Mouse (Mus musculus) kidney, adult 8-10 months (tissue): ENCODE data around the gene Cldn22.
A peak's percentile ranks its signal among the peaks of the same experiment; 100 is the strongest.

Experiments used
- DNase-seq, 2 experiments: peaks; one replicate each; pipeline ENCODE4 v3.0.0; 2022

The Cldn22 gene

DNA sequence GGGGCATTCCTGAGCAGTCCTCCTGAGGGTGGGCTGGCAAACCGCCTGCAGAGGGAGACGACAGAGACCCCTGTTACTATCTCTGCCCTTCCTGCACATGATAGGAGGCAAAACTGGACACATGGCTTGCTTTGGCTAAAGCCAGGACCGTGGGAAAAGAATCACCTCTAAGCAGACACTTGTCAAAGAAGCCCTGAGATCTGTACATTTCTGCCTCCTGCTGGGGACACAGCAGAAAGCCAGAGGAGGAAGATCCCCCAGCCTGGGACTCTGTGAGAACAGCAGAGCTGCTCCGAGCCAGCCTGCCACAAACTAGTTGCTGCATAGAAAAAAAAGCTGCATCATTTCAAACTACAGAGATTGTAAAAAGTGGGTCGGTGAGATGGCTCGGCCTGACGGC lies 18.8 kb downstream of the Cldn22 start:
- DNase-seq: no peak

DNA sequence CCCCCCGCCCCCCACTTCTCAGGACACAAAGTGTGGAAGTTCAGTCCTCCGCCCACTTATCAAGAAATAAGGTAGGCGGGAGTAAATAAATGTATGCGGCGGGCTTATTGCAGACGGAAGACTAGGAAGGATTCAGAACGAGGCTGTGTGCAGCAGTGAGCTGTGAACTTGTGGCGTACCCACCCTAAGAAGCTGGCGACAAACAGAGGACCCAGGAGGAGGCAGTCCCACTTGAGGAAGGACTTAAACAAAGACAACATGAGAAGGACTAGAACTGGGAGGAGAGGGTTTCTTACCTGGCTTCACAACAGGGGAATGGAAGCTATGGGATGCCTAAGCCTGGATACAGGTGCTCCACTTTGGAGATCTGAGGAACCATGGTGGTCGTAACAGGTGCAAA lies 19.4 kb downstream of the Cldn22 start:
- DNase-seq: no peak

DNA sequence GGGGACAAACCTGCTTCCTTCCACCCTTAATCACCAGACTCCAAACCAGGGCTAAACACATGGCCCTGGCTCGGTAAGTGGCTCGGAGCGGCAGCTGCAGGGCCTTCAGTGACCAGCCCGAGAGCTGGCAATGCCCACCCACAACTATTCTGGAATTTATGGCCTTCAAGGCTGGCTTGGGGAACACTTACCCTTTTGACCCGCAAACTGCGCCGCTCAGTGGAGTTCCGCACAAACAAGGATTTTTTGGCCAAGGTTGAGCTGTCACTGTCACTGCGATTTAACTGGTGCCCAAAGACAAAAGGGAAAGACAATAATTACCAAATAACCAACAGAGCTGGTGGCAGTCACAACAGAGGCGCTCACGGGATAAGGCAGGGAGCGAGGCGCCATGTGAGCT lies 21.7 kb downstream of the Cldn22 start:
- peak in 1 of 2 experiments; percentile 18 for DNase-seq

DNA sequence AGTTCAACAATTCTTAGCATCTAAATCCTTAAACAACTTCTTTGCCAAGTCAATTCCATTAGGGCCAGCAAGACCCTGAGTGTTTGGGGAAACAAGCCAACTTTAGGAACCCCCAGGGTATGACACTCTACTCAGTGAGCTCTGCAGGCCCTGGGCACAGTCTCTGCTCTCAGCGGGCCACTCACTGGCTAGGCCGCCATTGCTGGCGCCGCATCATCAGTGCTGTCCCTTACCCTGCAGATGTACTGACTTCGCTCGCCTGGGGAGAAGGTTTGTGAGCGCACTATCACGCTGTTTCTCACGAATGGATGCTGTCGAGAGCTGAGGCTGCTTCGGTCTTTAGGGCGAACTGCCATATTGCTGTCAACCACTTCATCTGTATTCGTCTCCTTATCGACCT lies 22.9 kb downstream of the Cldn22 start:
- no peak for DNase-seq

DNA sequence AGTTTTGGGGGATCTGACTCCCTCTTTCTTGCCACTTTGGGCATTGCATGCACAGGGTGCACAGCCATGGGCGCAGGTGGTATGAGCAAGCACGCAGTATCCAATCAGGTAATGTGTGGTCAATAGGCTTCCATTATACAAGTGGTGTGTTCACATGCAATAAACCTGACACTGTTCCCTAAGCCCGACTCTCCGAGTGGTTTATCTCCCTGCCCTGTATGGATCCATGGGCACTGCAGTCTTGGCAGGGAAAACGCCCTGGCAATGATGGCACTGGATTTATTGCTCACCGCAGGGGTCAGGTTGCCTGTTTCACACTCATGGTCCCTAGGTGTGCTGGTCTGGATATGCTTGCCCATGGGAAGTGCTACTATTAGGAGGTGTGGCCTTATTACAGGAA lies 23.6 kb downstream of the Cldn22 start:
- no peak for DNase-seq

DNA sequence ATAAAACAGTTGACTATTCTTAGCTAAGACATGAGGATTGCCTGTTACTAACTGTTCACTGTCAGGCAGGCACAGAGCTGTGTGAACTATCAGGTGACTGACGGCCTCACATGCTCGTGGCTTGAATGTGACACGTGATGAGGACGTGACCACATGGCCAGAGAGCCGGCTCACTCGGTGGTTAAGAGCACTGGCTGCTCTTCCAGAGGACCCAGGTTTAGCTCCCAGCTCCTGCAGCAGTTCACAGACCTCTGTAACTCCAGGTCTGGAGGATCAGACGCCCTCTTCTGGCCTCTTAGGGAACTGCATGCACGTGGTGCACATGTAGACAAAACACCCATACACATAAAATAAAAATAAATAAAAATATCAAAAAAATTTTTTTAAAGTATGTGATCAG lies 25.6 kb downstream of the Cldn22 start:
- peak in 1 of 2 experiments; percentile 19 for DNase-seq

- DNase-seq: no peak
These were observed 27.7 kb downstream of the Cldn22 start for GRCm38 (mm10) chr8:47851824-47852502.

- no peak for DNase-seq
These were observed 28.5 kb downstream of the Cldn22 start for GRCm38 (mm10) chr8:47852737-47853136.

GRCm38 (mm10) chr8:47853356-47853755 lies 29.1 kb downstream of the Cldn22 start:
- DNase-seq: no peak

DNA sequence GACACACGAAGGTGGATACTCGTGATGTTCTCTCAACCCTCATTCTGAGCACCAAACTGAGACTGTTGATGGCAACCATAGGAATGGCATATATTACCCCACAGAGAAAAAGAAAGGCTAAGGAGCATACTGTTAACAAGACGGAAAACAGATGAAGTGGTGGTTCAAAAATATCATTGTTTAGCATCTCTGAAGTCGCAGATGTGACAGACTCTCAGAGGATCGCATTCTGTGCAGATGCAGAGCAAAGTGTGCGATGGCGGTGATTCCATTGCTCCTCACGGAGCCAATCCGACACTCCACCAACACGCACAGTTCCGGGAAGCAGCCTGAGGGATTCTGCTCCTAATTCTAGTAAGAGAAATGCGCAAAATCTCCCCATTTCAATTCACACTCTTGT lies 35.0 kb downstream of the Cldn22 start:
- DNase-seq: no peak

GRCm38 (mm10) chr8:47866568-47866967 lies 42.3 kb downstream of the Cldn22 start:
- no peak for DNase-seq

DNA sequence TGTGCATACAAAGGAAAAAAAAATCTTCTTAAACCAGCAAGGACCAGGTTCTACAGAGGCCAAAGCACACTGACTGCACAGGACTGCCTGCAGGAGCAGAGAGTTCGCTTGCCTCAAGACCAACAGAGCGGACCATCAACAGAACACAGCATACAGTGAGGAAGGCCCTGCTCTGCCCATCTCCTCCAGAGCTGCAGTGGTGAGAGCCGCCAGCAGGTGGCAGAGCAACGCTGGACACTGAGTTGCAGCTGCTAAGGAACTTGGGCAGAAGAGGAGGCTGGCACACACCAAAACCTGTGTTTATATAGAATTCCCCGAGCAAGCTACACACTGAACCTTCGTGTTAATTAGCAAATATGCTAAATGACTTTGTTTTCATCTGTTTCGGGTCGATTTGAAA lies 42.8 kb downstream of the Cldn22 start:
- peak; percentile 71 to 83 for DNase-seq

DNA sequence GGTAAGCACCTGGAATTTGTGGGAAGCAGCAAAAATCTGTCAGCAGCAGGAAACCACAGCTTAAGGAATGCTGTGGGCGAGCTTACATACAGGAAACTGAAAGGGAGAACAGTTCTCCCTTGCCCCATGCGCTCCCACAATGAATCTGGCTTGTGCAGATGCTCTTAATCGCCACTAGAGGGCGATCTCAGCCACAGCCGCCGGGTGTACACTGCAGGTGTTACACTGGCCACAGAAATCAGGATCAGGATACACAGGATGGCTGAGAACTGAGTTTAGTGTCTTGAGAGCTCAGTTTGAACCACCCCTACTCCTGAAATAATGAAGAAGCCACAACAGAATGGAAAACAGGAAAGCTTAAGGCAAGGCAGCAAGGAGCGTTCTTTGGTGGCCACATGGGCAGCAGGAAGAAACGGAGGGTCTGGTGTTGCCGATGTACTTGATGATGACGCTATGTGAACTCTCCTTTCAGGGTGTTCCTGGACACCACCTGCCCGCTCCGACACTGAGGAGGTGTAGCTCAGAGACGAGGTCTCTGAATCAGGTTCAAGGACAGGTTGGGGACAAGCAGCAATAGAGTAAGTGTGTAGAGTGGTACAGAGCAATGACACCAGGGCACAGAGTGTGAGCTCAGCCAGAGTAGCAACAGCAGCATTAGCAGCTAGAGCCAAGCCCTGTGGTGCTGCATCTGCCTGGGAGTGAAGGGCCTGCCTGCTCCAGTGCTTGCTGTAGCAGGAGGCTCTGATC lies 48.3 kb downstream of the Cldn22 start:
- DNase-seq: peak; percentile 34 to 44

- no peak for DNase-seq
These were observed 50.4 kb downstream of the Cldn22 start for GRCm38 (mm10) chr8:47874497-47875178.
